Mouse (Mus musculus) G1E (cell line): ENCODE measurements around the gene Col9a1.

ENCODE experiments used
- CTCF ChIP-seq: IDR thresholded peaks from 2 replicates; pipeline ENCODE4 v1.5.1; 2012; ENCODE audit warnings: low read depth, low read length, inconsistent platforms, mixed read lengths
- GATA1 ChIP-seq: IDR thresholded peaks from 2 replicates; pipeline ENCODE4 v1.6.1; 2012; ENCODE audit warnings: borderline replicate concordance, low read length, inconsistent platforms, mixed read lengths
- POLR2AphosphoS5 ChIP-seq: IDR thresholded peaks from 2 replicates; pipeline ENCODE4 v1.6.1; 2012; ENCODE audit warnings: low read depth, low read length, inconsistent platforms; ENCODE audit not compliant: insufficient replicate concordance
- TAL1 ChIP-seq: conservative IDR thresholded peaks from 2 replicates; pipeline ENCODE4 v1.6.1; 2012; ENCODE audit warnings: low read depth, low read length, inconsistent platforms, mixed read lengths

DNA sequence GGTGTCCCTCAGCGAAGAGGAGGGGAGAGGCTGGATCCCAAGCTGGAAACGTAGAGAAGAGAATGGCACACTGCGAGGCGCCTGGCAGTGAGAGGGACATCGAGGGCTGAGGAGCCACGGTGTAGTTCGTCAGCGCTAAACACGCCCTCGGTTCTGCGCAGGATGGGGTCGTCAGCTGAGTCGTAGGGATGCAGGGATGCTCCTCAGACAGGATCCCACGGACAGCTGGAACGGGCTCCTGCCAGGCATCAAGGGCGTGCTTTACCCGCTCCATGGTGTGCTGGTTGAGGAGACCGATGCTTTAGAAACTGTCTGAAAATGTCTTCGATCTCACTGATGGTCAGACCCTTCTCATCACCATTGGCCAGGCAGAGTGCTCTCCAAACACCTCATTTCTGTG, 43.6 kb upstream of the Col9a1 start:
- no peak for TF ChIP-seq CTCF
- TF ChIP-seq GATA1: no peak
- no peak for TF ChIP-seq TAL1
- TF ChIP-seq POLR2AphosphoS5: no peak
